Mouse (Mus musculus): ENCODE measurements around the gene Prcc.

The Prcc gene

GRCm38 (mm10) chr3:87885281-87886003 is at the start of gene Prcc:
TSS of gene Prcc (minus strand) at chr3:87885608.
- DNase-seq (ENCODE audit: low read depth, low spot score) = peak; percentile 97

GRCm38 (mm10) chr3:87935201-87935600 is 49.8 kb upstream of the Prcc start:
- DNase-seq (ENCODE audit: low read depth, low spot score) = no peak

GRCm38 (mm10) chr3:87934501-87934900 is 49.1 kb upstream of the Prcc start:
- no peak for DNase-seq (ENCODE audit: low read depth, low spot score)

- no peak for DNase-seq (ENCODE audit: low read depth, low spot score)
Measured at GRCm38 (mm10) chr3:87934026-87934425, 48.6 kb upstream of the Prcc start.

- DNase-seq (ENCODE audit: low read depth, low spot score) = peak; percentile 97
Measured at GRCm38 (mm10) chr3:87930078-87930795, 44.8 kb upstream of the Prcc start, which contains the start of the genes Isg20l2 and Rrnad1. TSS of gene Isg20l2 (plus strand) at chr3:87930314. TSS of gene Rrnad1 (minus strand) at chr3:87930717.

GRCm38 (mm10) chr3:87929341-87930077 is 44.1 kb upstream of the Prcc start:
- DNase-seq (ENCODE audit: low read depth, low spot score) = peak; percentile 36

GRCm38 (mm10) chr3:87927452-87927851 is 42.0 kb upstream of the Prcc start:
- DNase-seq (ENCODE audit: low read depth, low spot score) = no peak

GRCm38 (mm10) chr3:87924996-87925395 is 39.6 kb upstream of the Prcc start:
- no peak for DNase-seq (ENCODE audit: low read depth, low spot score)

GRCm38 (mm10) chr3:87920270-87920943 is 35.0 kb upstream of the Prcc start:
- DNase-seq (ENCODE audit: low read depth, low spot score) = no peak

GRCm38 (mm10) chr3:87919336-87920108 is 34.1 kb upstream of the Prcc start, which contains the start of gene Mrpl24:
TSS of gene Mrpl24 (plus strand) at chr3:87919506.
- DNase-seq (ENCODE audit: low read depth, low spot score) = peak; percentile 83

- DNase-seq (ENCODE audit: low read depth, low spot score) = no peak
Measured at GRCm38 (mm10) chr3:87918551-87918950, 33.1 kb upstream of the Prcc start.

- DNase-seq (ENCODE audit: low read depth, low spot score) = no peak
Measured at GRCm38 (mm10) chr3:87916990-87917389, 31.6 kb upstream of the Prcc start.

GRCm38 (mm10) chr3:87913891-87914290 is 28.5 kb upstream of the Prcc start:
- no peak for DNase-seq (ENCODE audit: low read depth, low spot score)

- no peak for DNase-seq (ENCODE audit: low read depth, low spot score)
Measured at GRCm38 (mm10) chr3:87913491-87913890, 28.1 kb upstream of the Prcc start.

- no peak for DNase-seq (ENCODE audit: low read depth, low spot score)
Measured at GRCm38 (mm10) chr3:87910573-87911141, 25.2 kb upstream of the Prcc start.

- DNase-seq (ENCODE audit: low read depth, low spot score) = no peak
Measured at GRCm38 (mm10) chr3:87909874-87910273, 24.5 kb upstream of the Prcc start.

- DNase-seq (ENCODE audit: low read depth, low spot score) = no peak
Measured at GRCm38 (mm10) chr3:87909381-87909780, 24.0 kb upstream of the Prcc start.

GRCm38 (mm10) chr3:87907906-87908305 is 22.5 kb upstream of the Prcc start:
- no peak for DNase-seq (ENCODE audit: low read depth, low spot score)

- DNase-seq (ENCODE audit: low read depth, low spot score) = peak; percentile 74
Measured at GRCm38 (mm10) chr3:87906981-87907857, 21.8 kb upstream of the Prcc start.

Data from A20 (cell line).